Mouse (Mus musculus): ENCODE results near the gene Ghdc.

Ghdc gene

DNA sequence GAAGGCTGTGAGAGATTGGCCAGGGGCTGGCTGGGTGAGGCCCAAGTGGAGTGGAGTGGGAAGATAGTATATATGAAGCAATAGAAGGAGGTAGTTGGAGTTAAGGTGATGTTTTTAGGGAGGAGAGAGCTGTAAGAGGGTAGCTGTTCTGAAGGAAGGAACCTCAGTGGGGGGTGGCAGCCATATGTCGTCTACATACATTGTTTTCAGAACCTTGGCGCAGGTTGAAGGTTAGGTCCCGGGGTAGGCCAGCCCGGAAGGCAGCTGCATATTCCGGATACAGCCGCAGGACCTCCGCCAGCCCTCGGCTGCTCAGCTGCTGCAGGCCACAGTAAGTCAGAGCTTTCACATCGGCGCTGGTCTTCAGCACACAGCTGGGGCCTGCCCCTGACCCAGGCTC lies 24.2 kb downstream of the Ghdc start:
- in situ Hi-C loops (cut with MboI, MseI), result no loop called here

DNA sequence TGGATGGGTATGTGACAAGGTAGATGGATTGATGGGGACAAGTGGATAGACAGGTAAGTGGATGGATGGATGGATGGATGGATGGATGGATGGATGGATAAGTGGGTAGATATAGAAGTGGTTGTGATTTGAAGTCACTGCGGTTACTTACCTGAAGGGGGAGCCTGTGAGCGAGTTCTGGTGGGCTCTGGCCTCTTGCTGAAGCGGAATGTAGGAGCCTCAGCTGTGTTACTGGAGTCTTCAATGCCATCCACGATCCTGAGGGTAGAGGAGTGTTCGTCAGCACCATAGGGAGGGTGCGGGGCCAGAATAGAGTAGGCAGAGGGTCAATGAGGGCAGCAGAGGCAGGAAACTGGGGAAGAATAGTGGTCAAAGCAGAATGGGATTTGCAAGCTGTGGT lies 25.7 kb downstream of the Ghdc start:
- in situ Hi-C loops (cut with MboI, MseI), result no loop called here

DNA sequence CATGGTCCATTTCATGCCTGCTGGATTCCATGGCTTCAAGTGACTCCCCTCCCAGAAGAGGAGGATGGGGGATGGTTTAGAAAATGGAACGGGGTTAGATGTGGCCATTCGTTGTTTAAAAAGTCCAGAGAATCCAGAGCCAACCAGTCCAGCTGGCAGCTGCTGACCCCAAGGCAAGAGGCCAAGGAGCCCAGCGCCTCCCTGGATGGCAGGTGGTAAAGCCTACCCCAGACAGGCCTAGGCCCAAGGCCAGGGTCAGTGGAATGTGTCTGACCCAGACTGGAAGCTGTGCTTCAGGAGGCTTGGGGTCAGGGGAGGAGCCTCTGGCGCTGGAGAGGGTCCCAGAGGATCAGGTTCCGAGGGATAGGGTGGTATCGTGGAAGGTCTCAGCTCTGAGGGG lies 29.4 kb downstream of the Ghdc start:
- in situ Hi-C loops (cut with MboI, MseI), result no loop called here

DNA sequence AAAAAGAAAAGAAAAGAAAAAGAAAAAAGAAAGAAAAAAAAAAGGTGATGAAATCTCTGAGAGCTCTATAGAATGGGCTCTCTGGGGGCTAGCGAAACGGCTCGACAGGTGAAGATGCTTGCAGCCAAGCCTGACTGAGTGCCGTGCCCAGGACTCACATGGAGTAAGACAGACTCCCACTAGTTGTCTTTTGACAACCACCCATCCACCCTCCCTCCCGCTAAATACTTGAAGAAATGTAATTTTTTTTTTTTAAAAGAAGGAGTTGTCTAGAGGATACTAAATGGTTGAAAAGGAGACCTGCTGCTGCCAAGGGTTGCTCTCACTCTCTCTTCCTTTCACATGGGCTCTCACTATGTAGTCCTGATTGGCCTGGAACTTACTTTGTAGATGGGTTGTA lies 32.0 kb downstream of the Ghdc start:
- in situ Hi-C loops (cut with MboI, MseI), result no loop called here

DNA sequence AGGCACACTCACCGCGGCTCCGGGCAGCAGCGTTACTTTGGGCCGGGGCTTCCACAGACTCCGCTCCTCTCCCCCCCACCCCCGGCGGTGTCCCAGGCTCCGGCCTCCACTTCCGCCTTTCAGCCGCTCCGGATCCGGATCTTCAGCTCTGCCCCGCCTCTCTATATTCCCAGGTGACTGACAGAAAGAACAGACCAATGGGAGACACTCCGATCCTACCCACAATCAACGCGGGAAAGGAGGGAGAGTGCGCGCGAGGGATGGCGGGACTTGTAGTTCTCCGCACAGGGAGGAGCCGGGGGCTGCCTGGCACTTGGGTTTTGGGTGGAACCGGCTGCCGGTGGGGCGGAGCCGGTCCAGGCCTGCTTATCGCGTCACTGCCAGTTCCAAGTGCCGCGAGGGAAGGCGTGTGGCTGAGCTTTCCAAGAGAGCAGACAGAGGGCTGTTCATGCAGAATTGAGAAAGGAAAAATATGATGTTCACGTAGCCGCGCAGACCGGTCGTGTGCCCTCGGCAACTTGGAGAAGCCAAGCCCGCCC lies 32.6 kb downstream of the Ghdc start, which contains the start of gene Rab5c:
Gene Rab5c (minus strand): TSS at position 150 of the 539 bp plus-strand sequence.
- in situ Hi-C loops (cut with MboI, MseI), result no loop called here

DNA sequence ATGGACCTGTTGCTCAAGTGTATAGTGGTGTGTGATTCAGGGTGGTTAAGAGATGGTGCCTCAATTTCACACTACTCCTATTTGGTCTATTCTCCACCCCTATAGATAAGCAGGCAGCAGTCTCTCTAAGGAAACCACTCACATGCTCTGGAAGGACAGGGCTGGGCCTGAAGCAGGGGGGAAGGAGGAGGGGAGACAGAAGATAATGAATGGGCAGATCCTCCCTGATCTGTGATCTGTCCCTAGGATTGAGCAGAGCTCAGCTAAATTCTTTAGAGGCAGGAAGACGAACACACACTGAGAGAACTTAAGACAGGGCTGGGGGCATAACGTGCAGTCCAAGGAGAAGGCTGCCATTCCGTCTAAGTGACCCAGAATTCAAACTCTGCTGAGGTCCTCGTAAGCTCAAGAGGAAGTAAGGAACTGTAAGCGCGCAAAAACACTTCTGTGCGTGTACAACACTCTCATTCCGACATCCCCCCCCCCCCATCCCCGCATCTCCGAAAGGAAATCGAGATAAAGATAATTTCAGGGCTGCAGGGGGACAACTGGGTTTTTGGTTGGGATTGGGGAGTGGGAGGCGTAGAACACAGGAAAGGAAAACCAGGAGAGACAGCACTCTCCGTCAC lies 33.5 kb downstream of the Ghdc start:
- in situ Hi-C loops (cut with MboI, MseI), result no loop called here

DNA sequence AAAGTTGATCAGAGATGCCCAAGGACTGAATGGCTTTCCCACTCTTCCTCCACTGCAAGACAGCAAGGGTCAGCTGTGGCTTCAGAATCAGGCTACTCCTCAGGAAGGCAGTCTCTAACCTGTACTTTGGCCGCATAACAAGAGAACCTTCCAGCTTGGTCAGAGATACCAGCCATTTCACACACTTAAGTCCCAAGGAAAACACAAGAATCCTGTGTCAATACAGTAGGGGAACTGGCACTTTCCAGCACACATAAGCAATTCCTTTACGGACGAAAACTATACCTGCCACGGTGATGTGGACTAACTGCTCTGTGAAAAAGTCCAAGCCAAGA lies 34.0 kb downstream of the Ghdc start:
- in situ Hi-C loops (cut with MboI, MseI), result no loop called here

DNA sequence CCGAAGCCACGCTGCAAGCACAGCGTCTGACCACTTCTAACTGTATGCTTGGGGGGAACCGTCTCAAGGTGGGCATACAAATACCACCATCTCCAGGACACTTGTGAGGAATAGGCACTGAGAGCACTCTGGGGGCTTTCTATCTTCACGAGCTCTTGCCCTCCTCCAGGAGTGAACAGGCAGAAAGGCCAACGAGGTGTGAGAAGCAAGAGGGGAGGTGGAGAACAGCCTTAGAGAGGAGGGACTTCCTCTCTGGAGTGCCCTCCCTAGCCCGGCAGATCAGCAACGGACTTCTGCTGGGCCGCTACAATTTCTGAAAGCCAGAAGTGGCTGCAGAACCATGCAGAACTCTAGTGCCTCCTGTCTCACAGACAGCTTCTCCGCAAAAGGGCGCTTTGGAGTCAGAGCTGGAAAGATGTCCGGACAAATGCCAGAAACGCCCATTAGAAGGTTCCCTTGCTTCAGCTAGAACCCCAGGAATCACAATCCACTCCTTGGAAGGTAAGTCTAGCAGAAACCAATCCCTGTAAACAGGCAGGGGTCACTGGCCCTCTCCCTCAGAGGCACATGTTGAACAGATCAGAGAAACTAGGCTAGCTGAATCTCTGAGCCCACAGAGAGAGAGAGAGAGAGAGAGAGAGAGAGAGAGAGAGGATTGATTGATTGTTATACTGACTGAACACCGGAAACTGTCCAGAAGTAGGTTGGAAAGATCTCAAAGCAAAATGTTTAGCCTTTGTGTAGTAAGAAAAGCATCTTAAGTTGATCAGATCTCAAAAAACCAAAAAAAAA lies 34.6 kb downstream of the Ghdc start:
- in situ Hi-C loops (cut with MboI, MseI), result no loop called here

DNA sequence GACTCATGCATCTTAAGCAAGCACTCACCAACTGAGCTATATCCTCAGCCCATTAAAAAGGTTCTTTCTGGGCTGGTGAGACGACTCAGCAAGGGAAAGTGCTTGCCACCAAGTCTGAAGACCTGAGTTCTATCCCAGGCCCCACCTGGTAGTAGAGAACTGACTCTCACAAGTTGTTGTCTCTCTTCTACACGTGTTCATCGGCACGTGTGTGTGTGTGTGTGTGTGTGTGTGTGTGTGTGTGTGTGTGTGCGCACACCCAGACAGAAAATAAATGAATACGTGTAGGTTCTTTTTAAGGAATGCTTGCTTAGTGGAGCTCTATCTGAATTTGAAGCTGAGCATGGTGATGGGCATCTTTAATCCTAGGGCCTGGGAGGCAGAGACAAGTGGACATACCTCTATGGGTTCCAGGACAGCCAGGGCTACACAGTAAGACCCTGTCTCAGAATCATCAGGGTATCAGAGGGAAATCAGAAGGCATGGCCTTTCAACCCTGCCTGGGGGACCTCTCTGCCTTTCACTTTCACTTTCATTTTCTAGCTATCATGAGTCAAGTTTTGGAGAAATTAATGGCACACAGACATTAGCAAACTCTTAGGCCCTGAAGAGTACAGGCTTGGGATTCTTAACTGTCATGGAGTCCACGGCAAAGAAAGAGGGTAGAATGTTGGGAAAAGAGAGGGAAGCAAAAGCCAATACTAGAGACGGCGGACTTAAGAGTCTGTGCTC lies 35.5 kb downstream of the Ghdc start:
- in situ Hi-C loops (cut with MboI, MseI), result no loop called here

DNA sequence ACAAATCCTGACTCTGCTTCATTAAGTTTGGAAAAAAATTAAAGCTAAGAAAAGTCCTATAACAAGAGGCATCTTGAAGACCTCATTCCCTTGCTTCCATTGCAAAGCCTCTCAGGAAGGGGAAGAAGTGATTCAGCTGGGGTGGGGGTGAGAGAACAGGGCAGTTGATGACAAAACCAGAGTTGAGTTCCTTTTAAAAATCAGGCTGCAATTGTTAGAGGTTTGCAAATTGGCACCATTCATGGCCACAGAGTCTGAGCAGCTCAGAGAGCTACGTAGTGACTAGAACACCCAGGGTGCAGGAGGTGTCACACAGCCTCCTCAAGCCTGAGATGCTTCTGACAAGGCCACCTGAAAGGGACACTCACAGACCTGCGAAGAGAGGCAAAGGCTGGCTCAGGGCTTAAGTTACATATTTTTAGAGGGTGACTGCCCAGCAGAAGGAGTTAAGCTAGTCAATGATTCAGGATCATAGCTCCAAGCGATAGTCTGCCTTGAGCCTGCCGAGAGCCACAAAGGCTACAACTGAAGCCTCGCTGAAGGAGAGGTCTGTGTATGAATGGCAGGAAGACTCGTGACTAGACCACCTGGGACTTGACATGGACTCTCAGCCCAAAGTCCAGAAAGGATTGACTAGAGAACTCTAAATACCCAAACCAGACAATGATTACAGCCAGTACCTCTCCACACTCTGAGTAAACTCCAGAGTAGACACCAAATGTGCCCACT lies 40.1 kb downstream of the Ghdc start:
- in situ Hi-C loops (cut with MboI, MseI), result no loop called here

DNA sequence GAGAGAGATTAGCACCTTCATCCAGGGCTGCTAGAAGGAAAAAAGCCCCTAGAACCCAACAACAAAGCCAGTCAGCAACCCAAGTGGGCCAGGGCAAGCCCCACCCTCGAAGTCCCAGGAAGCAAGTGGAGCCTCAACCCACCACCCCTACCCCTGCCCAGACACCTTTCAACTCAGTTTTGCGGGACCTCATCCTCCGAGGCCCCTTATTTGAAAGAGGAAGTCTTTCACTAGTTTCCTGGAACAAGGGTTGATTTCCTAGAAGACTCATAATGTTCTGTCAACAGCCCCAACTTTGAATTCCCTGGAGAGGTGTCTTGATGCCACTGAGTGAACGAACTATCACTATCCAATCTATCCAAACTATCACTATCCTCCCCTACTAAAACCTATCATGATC lies 40.8 kb downstream of the Ghdc start:
- in situ Hi-C loops (cut with MboI, MseI), result no loop called here

DNA sequence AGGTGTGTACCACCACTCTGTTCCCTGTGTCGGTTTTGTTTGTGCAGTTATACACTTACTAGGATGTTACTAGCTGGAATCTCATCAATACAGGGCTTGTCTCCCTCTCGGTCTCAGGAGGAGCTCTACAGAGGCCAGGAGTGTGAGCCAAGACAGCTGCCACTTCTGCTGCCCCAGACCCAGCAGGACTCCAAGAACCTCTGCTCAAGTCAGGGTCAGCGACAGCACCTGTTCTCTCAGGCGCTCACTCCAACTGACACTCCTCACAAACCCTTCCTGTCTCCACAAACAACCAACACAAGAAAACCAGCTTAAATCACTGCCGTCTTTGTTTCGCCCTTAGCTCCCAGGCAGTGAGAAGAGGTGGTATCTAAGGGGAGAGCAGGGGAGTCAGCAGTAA lies 42.2 kb downstream of the Ghdc start:
- in situ Hi-C loops (cut with MboI, MseI), result no loop called here

DNA sequence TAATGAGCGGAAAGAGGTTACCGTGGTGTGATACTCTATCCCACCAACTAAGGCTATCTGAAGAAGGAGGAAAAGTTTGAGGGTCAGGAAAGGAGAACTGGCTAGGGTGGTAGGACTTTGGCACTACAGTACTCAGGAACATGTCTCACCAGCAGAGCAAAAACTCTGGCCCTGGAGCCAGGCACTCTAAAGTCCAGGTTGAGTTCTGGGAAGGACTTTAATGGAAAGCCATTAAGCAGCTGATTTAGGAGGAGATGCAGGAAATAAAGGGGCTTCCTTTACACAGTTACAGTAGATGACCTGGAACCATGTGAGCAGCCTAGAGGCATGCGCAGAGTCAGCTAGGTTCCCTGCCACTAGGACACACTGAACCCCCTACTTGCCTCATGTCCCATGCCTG lies 43.6 kb downstream of the Ghdc start:
- in situ Hi-C loops (cut with MboI, MseI), result no loop called here

DNA sequence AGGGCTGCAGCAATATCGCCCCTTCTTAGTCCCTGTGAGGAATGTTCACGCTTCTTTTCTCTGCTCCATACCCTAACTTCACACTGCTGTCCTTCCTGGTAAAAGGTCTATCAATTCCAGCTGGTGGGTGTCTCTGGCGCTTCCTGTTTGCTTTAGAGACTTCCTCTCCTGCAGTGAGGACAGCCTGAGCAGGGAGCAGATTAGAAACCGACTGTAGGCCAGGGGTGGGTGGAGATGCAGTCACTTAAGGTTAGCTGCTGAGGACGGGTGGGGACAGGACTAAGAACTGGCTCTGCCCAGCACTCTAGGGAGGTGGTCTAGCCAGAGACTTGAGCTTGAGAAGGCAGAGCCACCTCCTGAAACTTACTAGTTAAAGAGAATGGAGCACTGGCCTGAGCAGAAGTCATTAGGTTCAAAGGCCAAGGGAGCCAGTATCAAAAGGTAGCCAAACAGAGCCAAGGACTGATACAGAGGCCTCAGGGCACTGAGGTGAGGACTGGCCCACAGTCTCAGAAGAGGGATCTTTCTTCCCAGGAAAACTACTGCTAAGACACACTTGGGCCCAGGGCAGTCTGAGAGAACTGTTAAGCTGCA lies 45.7 kb downstream of the Ghdc start:
- in situ Hi-C loops (cut with MboI, MseI), result no loop called here

DNA sequence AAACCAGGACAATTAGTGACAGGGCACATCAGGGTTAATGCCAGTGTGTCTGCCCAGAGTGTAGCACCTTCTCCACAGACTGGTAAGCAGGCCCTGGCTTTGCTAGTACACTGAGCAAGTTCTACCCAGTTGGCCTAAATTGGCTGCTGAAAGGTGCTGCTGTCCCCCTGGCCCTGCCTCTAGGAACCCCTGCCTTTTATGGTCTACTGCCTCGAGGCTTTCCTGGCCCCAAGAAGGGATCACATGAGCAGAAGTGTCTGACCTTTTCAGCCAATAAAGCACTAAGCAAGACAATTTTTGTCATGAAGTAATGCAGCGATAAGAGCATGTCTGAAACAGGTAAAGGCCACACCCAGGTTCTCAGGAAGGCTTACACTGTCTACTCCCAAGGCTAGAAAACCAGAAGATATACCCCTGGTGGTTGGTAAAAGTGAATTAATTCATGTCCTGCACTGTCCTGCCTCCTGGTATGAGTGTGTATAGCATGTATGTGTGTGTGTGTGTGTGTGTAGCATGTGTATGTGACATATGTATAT lies 48.2 kb downstream of the Ghdc start:
- in situ Hi-C loops (cut with MboI, MseI), result no loop called here

DNA sequence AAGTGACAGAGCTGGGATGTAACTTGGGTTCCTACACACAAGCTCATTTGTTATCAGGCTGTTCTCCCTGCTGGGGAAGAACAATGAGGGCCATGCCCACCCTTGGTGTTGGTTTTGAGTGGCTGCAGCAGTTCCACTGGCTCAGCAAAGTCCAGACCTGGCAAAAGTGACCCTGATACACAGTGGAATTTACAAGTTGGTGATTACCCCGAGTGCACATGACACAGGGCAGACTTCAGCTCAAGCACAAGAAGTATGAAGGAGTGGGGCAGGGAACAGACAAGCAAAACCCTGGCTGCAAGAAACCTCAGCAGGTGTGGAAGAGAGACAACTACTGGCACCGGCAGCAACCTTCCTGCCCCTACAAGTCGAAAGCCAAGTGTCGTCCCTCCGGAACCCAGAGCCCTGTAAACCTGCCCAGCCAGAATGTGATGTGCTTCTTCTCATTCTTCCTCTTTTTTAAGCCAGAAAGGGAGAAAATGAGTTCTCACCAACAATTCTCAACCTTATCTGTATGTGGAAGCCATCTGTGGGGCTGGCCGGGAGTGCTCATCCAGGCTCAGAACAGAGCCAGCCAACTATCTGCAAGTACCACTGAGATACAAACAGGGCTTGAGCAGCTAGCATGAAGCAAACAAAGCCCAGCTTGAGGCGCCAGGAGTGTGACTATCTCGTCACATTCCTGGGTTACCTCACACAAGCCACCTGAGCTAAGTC lies 48.8 kb downstream of the Ghdc start:
- in situ Hi-C loops (cut with MboI, MseI), result no loop called here

DNA sequence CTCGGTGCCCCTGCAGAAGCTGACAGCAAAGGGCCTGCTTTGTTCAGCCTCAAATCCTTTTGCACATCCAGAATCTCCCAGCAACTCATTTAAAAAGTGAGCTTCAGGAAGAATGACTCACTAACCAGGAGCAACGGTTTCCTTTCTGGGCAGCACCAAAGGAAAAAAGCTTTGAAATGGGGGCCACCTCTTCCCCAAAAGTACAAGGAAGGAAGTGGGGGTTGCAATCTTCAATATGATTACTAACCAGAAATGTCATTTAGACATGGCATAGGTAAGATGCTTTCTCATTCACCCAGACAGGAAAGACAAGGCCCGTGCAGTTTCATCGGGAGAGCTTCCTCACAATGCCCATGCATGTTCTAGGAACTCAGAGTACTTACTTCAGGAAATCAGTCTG lies 49.5 kb downstream of the Ghdc start:
- in situ Hi-C loops (cut with MboI, MseI), result no loop called here

DNA sequence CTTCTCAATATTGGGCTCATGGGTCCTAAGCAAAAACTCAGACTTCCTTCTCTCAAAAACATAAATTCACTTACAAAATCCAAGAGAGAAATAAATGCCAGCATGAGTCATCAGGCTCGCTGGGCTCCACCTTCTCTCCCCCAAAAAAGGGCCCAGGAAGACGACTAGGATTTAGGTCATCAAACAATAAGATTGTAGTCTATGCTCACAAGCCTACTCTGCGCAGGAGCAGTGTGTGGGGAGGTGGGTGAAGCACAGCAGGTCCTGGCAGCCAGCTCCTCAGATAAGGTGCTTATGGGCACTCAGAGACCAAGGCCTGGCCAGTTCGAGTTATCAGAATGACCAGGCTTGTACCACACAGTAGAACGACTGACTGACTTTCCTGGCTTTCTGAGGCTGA lies 50.4 kb downstream of the Ghdc start:
- in situ Hi-C loops (cut with MboI, MseI), result no loop called here

DNA sequence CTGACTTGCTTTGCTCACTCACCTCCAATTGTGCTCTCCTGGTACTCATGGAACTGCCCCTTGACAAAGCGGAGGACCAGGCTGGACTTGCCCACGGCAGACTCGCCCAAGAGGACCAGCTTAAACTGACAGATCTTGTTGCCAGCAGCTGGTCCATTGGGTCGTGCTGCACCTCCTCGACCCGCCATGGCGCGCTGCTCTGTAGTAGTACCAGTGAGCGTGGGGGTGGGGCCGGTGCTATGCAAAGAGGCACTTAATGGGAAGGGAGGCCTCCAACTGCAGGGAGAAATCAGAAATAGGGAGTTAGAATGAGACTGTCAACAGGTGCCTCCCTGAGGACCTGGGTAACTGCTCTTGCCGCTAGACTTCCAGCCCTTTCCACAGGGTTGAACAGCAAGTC lies 50.9 kb downstream of the Ghdc start:
- in situ Hi-C loops (cut with MboI, MseI), result no loop called here

DNA sequence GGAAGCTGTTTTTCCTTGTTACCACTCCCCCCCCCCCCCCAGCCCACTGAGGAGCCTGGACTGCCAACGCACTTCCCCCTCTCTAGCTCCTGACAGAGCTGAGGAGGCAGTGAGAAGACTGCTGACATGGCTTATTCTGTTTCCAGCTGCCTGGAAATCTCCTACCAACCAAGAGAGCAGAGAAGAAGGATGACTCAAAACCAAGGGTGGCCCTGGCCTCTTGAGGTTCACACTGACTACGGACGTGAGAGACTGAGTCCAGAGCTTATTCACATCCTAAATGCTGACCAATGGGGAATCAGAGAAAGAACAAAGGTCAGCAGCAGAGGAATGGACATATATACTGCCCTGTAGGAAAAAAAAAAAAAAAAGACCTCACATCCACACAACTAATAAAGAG lies 51.4 kb downstream of the Ghdc start:
- in situ Hi-C loops (cut with MboI, MseI), result no loop called here

DNA sequence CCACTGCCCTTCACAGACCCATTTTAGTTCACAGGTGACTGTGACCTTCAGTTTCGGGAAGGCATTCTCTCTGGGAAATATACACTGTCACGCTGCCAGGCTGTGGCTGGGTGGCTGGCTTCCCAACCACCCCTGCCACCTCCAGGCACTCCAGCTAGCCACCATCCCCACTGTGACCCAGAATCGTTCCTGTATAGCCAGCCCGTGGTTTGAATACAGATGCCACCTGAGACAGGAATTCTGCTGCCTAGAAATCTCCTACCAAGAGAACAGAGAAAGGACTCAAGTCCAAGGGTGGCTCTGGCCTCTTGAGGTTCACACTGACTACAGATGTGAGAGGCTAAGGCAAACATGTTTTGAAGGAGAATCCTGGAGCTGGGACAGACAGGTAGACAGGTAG lies 51.9 kb downstream of the Ghdc start:
- in situ Hi-C loops (cut with MboI, MseI), result no loop called here

All from regulatory T cell (primary cell).